Mouse (Mus musculus) C2C12 (cell line): ENCODE data around the gene Ccnc.

ENCODE experiments used
- CEBPB ChIP-seq: IDR thresholded peaks from one replicate; pipeline ENCODE4 v1.6.1; 2011; ENCODE audit warnings: low read depth, mild to moderate bottlenecking, control low read depth, moderate library complexity
- CTCF ChIP-seq: IDR thresholded peaks from one replicate; pipeline ENCODE4 v1.5.1; 2011; ENCODE audit not compliant: control insufficient read depth, insufficient read depth, insufficient read length
- FOSL1 ChIP-seq: IDR thresholded peaks from one replicate; pipeline ENCODE4 v1.8.0; 2011; ENCODE audit warnings: mild to moderate bottlenecking, low read length; ENCODE audit not compliant: poor library complexity, insufficient read depth, severe bottlenecking
- MAX ChIP-seq: IDR thresholded peaks from one replicate; pipeline ENCODE4 v1.6.1; 2011; ENCODE audit warnings: mild to moderate bottlenecking, control low read depth
- MYOD1 ChIP-seq: IDR thresholded peaks from one replicate; pipeline ENCODE4 v1.6.1; 2011; ENCODE audit warnings: low read depth; ENCODE audit not compliant: control insufficient read depth, insufficient read length
- MYOG ChIP-seq: IDR thresholded peaks from one replicate; pipeline ENCODE4 v1.6.1; 2011; ENCODE audit not compliant: control insufficient read depth, insufficient read length; ENCODE audit errors: extremely low read depth
- USF1 ChIP-seq: IDR thresholded peaks from one replicate; pipeline ENCODE4 v1.6.1; 2011; ENCODE audit warnings: low read depth, mild to moderate bottlenecking, control low read depth, moderate library complexity

DNA sequence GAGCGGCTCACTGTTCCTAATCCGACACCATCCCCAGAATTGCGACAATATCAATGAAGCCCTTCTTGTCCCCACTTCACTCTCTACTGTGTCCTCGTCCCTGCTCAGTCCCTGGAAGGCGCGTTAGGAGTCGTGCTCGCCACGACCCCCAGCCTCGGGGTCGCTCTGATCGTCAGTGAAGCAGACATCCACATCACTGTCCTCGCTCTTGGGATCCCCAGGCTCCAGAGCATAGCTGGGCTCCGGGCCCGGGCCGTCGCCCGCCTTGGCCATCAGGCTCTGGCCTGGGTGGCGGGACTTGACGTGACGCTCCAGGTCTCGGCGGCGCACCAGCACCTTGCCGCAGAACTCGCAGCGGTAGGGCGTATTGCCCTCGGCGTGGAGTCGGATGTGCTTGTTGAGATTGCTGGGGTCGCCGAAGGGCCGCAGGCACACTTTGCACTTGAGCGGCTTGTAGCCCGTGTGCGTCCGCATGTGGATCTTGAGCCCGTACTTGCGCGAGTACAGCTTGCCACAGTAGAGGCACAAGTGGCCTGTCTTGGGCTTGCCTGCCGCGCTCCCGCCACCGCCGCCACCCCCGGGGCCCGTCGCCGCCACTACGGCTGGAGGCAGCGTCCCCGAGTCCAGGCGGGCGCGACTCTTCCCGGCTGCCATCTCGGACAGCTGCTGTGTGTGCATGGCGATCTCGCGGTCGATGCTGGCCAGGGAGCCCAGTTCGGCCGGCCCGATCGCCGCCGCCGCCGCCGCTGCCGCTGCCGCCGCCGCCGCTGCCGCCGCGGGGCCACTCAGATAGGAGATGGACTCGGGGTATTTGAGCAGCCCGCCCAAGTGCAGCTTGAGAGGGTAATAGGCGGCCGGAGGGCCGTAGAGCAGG is 49.2 kb upstream of the Ccnc start:
- TF ChIP-seq CTCF, result no peak
- no peak for TF ChIP-seq USF1
- no peak for TF ChIP-seq MYOG
- no peak for TF ChIP-seq CEBPB
- no peak for TF ChIP-seq MAX
- TF ChIP-seq MYOD1, result no peak
- TF ChIP-seq FOSL1, result no peak
